Mouse (Mus musculus) cortical plate, adult 2 months (tissue): ENCODE data around the gene Cenpn. TPM values are rescaled to one million over a fixed set of nuclear protein-coding genes. Genes with fewer than 3 reads are reported as not detected.

Experiments
- H3K27ac ChIP-seq: fragments of 200-500 bp; 2 replicates; pipeline ENCODE4 v1.5.1; 2012; ENCODE audit warnings: low read length, control low read depth, inconsistent platforms; ENCODE audit not compliant: insufficient read depth
- H3K4me1 ChIP-seq: fragments of 200-500 bp; 2 replicates; pipeline ENCODE4 v1.6.1; 2011; ENCODE audit warnings: low read length; ENCODE audit not compliant: control insufficient read depth, insufficient read depth
- H3K4me3 ChIP-seq: fragments of 200-500 bp; 2 replicates; pipeline ENCODE4 v1.5.1; 2011; ENCODE audit warnings: mild to moderate bottlenecking, low read length, control low read depth; ENCODE audit not compliant: insufficient read depth
- CTCF ChIP-seq: fragments of 200-500 bp; IDR thresholded peaks from 2 replicates; pipeline ENCODE4 v1.5.1; 2011; ENCODE audit warnings: mild to moderate bottlenecking, control low read depth, low read length; ENCODE audit not compliant: insufficient read depth; ENCODE audit errors: extremely low read depth
- POLR2A ChIP-seq: fragments of 200-500 bp; IDR thresholded peaks from 2 replicates; pipeline ENCODE4 v1.6.1; 2011; ENCODE audit warnings: mild to moderate bottlenecking, low read length, control low read depth; ENCODE audit not compliant: insufficient read depth; ENCODE audit errors: extremely low read depth
- polyA plus RNA-seq: library from polyadenylated mRNA; depleted of rRNA; stranded (reverse); fragments of >200 nt; gene quantifications from 2 replicates; pipeline ENCODE4 v1.2.3, GENCODE M21; 2012

Gene Cenpn
- polyA plus RNA-seq, 1 experiment = 2.4 TPM

GRCm38 (mm10) chr8:116935506-116935905 lies 14.0 kb downstream of the Cenpn start:
- Histone ChIP-seq H3K4me3 (no peak overlapping the region), H3K27ac (no peak overlapping the region), H3K4me1 (no peaks in the 10 kb centered on the region)
- TF ChIP-seq CTCF (no peak), POLR2A (no peak)

DNA sequence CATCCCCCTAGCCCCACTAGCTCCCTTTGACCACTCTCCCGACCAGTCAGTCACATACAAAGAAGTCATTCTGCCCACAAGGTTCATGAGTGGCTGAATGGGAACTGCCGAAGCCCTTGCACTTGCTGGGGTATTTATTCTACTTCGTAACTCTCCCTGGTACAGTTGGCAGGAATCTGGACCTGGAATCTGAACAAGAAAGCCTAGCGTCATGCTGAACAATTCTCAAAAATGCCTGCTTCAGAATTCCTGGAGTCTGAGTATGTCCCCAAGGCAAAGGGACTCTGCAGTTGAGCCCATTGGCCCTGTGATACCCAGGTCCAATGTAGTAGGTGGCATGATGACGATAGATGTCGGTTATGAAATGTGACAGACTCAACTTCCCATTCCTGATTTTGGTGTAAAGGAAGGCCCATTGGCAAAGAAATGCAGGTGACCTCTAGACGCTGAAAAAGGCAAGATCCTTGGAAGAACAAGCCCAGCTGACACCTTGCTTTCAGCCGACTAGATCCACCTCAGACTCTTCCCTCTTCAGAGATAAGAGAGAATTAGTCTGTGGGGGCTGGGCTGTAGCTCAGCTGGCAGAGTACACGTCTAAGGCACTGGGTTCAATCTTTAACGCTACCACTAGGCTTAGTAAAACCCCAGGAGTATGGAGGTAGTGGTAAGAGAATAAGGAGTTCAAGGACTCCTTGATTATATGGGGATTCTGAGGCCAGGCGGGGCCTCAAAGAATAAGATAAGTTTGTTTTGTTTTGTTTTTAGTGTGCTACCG lies 20.9 kb downstream of the Cenpn start:
- H3K4me1 ChIP-seq = peaks cover 7% of the 10 kb centered on the region
- H3K4me3 ChIP-seq = peak overlapping the region; percentile 69; the same call in 1 of the 2 replicates
- no peak overlapping the region for H3K27ac ChIP-seq
- TF ChIP-seq POLR2A (no peak), CTCF (no peak)

DNA sequence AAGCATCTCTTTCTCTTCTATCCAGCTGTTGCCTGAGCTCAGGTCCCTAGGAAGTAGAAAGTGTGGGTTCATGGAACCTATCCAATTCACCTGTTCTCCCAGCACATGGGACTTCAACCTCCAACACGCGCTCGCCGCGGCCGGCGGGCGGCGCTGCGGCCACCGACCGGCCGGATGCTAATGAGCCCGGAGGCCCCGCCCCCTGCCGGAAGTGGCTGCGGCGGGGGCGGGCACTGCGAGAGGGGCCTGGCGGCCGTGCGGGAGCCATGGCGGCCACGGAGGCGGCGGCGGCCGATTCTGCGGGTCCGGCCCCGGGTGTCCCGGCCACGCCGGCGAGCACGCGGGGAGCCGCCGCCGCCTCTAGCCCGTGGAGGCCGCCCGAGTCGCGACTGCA lies 21.6 kb downstream of the Cenpn start, which contains the start of gene Atmin:
TSS of gene Atmin (plus strand) at position 233 of the 394 bp plus-strand sequence.
- Histone ChIP-seq H3K27ac (peak within 1 kb of the TSS; percentile 73), H3K4me3 (peak within 1 kb of the TSS; percentile 69), H3K4me1 (peaks cover 7% of the 10 kb centered on the region)
- TF ChIP-seq CTCF (peak; percentile 29; the same call in 1 of the 2 replicates), POLR2A (no peak)

DNA sequence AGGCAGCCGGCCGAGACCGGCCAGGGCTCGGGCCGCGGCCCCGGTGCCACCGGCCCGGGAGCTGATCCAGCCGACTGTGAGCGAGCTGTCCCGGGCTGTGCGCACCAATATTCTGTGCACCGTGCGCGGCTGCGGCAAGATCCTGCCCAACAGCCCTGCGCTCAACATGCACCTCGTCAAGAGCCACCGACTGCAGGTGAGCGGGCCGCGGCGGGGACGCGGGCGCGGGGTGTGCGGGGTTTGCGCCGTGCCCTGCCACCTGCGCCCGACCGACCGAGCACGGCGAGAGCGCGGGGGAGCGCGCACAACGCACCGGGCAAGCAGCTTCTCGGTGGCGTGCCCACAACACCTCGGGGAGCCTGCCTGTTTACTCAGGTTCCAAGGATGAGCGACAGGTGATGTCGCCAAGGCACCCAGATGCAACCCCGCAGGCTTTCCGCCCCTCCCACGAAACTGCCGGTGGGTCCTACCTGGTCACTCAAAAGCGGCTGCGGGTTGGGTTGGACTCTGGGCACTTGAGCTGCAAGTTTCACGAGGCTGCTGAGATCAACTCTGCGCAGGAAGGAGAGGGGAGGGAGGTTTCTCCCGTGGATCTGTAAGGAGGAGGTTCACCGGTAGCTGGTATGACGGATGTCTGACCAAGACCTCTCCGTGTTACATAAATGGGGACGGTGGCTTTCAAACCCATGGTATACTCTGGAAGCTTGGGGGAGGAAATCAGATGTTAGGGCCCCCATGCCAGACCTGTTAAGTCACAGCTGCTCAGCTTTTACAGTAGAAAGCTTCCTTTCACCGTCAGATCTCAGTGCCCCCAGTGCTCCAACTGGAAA lies 22.2 kb downstream of the Cenpn start:
- H3K4me3 ChIP-seq = peak overlapping the region; percentile 69
- TF ChIP-seq POLR2A (0 out of 2 replicates have a peak, but pooled peaks have one; percentile 32), CTCF (no peak)
- H3K4me1 ChIP-seq = peaks cover 7% of the 10 kb centered on the region
- peak overlapping the region; percentile 73 for H3K27ac ChIP-seq

DNA sequence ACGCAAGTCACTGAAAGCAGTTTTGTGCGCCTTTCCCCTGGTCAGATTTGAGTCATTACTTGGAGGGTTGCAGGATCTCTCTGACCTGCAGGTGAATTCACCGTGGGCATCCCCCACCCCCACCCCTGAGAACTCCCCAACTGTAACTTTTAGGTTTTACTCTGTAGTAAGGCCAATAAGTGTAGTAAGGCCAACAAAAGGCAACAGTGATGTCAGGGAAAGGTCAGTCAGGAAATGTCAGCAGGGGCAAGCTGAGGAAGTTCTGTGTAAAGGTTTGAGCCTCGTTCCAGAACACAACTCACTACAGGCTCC lies 22.8 kb downstream of the Cenpn start:
- TF ChIP-seq POLR2A = no peak
- Histone ChIP-seq H3K4me3 (peak overlapping the region; percentile 69), H3K4me1 (peaks cover 7% of the 10 kb centered on the region), H3K27ac (0 out of 2 replicates have a peak overlapping the region, but pooled peaks have one; percentile 15)

DNA sequence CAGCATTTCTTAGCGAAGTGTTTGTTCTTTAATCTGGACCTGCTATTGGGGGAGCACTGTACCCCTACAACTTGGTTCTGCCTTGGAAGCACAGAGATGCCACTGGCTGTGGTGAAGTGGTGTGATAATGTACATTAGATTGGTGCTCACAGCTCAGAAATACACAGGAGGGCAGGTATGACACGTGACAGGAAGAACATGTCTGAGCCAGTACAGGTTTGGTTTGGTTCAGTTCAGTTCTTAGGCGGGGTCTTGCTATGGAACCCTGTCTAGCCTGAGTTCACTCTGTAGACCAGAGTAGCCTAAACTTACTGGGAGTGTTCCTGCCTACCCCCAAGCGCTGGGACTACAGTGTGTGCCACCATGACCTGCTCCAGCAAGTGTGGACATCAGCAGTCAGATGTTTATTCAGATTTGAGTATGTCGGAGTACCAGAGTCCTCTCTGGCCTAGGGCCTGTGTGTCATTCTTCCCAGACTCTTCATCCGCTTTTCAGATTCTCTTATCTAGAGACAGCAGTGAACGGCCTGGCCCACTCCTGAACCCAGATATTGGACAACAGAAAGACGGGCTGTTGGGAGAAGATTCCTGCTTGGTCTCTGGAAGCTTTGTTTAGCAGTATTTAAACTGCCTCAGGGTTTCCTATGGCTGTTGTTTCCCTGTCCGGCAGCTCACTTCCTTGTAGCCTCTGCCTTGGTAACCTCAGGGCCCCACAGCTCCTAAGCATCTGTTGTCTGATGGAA lies 23.8 kb downstream of the Cenpn start:
- 0 out of 2 replicates have a peak overlapping the region, but pooled peaks have one; percentile 15 for H3K27ac ChIP-seq
- TF ChIP-seq POLR2A (no peak), CTCF (no peak)
- H3K4me1 ChIP-seq = peaks cover 7% of the 10 kb centered on the region
- peak overlapping the region; percentile 69; the same call in 1 of the 2 replicates for H3K4me3 ChIP-seq

DNA sequence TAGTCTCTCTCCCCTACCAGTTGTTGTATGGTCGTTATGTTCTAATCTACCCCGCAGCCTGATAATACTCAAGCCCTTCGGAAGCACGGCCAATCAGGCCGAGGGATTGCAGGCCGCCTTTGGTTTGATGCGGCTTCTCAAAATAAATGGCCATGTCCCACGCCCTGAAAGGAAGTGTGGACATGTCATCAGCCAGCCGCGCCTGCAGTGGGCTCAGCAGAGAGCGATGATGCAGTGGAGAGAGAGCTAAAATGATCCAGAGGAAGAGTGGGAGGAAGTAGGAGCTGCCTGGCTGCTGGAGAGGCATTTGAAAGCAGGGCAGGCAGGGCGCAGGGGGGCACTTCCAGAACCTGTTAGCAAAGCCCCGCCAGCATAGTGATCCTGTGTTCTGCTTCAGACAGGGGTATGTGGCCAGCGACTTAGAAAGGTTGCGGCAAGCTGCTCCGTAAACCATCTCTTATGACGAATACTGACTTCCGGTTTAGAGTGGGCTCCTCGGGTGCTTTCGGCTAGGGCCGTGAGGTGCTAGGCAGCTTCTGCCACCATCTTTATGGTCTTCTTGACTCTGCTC lies 24.8 kb downstream of the Cenpn start:
- TF ChIP-seq POLR2A (peak; percentile 57; the same call in 1 of the 2 replicates), CTCF (no peak)
- peak overlapping the region; percentile 53 for H3K27ac ChIP-seq
- peak overlapping the region; percentile 20 for H3K4me3 ChIP-seq
- peaks cover 7% of the 10 kb centered on the region for H3K4me1 ChIP-seq

GRCm38 (mm10) chr8:116946851-116947250 lies 25.3 kb downstream of the Cenpn start:
- H3K4me3 ChIP-seq = peak overlapping the region; percentile 20
- H3K27ac ChIP-seq = peak overlapping the region; percentile 53; the same call in 1 of the 2 replicates
- H3K4me1 ChIP-seq = peaks cover 7% of the 10 kb centered on the region
- TF ChIP-seq POLR2A (no peak), CTCF (no peak)

GRCm38 (mm10) chr8:116947589-116947988 lies 26.1 kb downstream of the Cenpn start:
- Histone ChIP-seq H3K27ac (no peak overlapping the region), H3K4me1 (peaks cover 7% of the 10 kb centered on the region), H3K4me3 (no peak overlapping the region)
- TF ChIP-seq CTCF = no peak
- no peak for TF ChIP-seq POLR2A
